Mouse (Mus musculus): ENCODE measurements around the gene Neurl2.

GRCm38 (mm10) chr2:164817703-164818102 is 15.6 kb downstream of the Neurl2 start:
- TF ChIP-seq CTCF (IDR thresholded peaks at IDR 0.05; ENCODE audit: borderline replicate concordance, control insufficient read depth, extremely low read depth, insufficient read depth, low read length, poor library complexity) (no peak), POLR2A (IDR thresholded peaks at IDR 0.05; ENCODE audit: control insufficient read depth, extremely low read depth, insufficient read depth, low read length, poor library complexity) (no peak)
